Mouse (Mus musculus) embryonic fibroblast, embryonic 13.5 days (primary cell): ENCODE data around the gene Isoc2b.

Experiments used
- CTCF ChIP-seq: IDR thresholded peaks from 2 replicates; pipeline ENCODE4 v1.5.1; 2011; ENCODE audit warnings: mild to moderate bottlenecking, control low read depth, low read length, moderate library complexity, borderline replicate concordance; ENCODE audit not compliant: insufficient read depth
- POLR2A ChIP-seq: IDR thresholded peaks from 2 replicates; pipeline ENCODE4 v1.6.1; 2011; ENCODE audit warnings: low read depth, mild to moderate bottlenecking, control low read depth, low read length, moderate library complexity

DNA sequence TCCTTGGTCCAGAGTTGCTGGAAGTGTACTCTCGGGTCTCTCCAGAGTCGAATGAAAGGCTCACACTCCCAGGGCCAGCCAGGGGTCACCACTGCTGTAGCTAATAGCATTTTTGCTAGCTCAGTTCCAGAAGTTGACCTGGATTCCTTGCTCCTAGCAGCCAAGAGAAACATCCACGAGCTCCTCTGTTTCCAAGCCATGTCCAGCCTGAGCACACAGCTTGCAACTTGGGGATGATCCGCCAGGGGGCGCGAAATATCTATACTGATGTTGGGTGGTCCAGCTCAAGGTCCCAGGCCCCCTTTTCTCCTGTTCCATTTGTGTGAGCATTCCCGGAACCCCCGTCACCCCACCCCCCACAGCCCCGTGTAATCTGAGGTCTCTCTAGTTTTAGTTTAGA lies 41.5 kb upstream of the Isoc2b start:
- TF ChIP-seq CTCF (peak; percentile 50; the same call in 1 of the 2 replicates), POLR2A (no peak)
